Mouse (Mus musculus) ovary, postnatal 10 days (tissue): ENCODE data around the gene Tmem110.

Source experiments
- DNase-seq: peaks from one replicate; pipeline ENCODE4 v3.0.0; 2022; ENCODE audit warnings: low spot score

The Tmem110 gene

DNA sequence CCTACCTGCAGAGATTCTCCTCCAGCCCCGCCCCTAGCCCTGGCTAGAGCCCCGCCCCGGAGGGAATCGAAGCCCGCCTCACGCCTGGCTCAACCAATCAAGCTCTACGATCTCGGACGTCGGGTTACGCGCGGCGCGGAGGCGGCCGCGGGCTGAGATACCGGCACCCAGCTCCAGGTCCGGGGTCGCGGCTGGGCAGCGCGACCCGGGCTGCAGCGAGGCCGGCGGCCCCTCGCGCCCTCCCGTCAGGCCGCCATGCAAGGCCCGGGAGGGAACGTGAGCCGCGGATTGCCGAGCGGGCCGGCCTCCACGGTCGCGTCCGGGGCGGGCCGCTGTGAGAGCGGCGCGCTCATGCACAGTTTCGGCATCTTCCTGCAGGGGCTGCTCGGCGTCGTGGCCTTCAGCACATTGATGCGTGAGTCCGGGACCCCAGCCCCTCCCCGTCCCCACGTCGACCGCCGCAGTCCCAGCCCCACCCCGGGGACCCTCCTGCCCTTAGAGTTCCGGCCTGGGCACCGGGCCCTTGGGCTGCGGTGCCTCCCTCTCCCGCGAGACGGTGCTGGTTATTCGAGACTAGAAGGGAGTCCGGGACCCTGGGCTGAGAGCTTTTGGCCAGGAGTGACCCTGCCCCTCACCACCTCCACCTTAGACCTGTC, at the start of gene Tmem110:
Tmem110 (plus strand) TSS at position 115 of the 656 bp plus-strand sequence.
- peak; percentile 61 for DNase-seq

DNA sequence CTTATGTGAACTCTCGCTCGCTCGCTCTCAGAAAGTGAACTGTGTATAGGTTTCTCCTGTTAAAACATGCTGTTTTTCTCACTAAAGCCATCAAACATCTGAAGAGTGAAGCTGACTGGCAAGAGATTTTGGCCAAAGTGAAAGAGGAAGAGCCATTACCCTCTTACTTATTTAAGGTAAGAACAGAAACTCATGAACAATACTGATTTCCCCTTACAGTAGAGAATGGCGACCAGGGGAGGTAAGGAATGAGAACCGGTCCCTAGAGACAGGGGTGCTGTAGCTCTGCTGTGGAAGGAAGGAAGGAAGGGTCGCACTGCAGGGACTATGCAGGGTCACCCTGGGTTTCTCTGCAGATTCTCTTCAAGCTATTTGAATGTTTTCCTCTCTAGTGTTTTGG, 40.8 kb upstream of the Tmem110 start:
- DNase-seq, result no peak

DNA sequence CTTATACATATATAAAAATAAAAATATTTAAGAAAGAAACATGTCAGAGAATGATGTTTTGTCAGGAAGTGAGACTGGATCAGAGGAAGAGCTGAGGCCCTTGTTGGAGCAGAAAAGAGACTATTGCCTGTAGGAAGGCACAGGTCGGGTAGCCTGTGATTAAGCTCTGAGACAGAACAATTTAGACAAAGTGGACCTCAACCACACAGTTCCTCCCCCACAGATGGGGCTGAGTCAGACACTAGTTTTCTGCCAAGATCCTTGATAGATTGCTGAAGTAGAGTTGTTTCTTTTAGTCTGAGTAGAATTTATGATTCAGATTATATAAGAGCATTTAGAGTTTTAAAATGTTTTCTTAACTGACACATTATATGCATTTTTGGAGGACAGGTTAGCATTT, 35.9 kb upstream of the Tmem110 start:
- DNase-seq, result no peak

DNA sequence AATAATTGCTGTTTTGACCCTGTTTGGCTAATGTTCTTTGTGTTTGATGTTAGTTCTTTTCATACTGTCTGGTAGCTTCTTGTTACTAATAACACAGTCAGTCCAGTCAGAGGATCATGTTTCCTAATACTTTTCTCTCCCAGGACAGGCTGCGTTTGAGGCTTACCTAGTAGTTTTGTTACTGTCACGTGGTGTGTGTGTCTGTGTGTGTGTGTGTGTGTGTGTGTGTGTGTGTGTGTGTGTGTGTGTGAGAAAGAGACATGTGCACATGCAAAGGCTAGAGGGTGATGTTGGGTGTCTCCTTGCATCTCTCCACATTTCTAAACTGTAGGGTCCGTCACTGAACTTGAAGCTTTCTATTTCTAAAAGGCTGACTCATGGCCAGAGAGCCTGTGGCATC, 32.5 kb upstream of the Tmem110 start:
- no peak for DNase-seq

DNA sequence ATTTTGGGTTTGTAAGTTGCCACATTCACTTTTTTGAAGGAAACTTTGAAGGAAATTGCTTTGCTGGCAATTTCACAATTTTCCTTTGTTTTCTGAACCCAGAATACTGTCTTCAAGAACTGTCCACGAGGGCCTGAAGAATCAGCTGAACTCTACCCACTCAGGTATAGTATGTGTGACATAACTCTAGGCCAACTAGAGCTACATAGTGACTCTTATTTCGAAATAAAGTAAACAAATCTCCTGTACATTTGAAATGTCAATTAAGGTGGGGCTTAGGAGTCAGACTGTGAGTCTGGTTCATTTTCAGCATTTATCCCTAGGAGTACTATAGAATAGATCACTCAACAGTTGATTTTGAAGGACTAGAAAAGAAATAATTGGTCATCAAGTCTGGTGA, 23.6 kb upstream of the Tmem110 start:
- no peak for DNase-seq

DNA sequence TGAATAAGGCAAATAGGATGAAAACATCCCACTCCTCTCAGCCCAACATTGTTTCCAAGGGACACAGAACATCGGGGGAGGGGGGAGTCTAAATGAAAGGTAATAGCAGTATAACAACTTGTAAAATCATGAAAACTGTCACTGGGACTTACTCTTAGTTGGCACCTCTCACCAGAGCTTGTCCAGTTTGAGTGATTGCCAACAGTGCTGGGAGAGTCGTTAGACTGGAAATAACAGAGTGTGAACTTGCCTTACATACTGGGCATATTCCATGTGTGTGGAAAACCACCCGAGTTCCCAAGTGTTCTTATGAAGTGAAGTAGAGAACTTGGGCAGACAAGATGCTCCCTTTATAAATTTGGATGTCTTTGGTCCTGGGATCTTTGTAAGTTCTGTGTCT, 4.3 kb upstream of the Tmem110 start:
- DNase-seq, result no peak

DNA sequence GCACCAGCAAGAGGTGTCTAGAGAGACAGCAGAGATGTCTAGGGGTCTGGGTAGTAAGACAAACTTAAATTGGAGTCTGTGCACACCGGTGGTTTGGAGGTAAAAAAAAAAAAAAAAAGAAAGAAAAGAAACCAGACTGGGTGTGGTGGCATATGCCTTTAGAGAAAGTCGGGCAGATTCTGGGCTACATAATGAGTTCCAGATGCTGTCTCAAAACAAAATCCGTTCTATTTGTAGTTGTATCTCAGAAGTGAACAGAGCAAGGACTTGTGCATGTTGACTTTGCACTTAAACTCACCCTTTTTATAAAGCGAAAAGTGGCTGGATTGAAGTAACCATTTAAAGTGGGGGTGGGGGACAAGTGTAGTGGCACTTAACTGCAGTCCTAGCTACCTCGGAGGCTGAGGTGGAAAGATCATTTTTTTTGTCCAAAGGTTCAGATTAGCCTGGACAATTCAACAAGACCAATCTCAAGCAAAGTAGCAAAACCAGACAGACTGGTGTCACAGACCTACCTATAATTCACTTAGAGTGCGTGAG, 864 bp upstream of the Tmem110 start:
- DNase-seq, result no peak

DNA sequence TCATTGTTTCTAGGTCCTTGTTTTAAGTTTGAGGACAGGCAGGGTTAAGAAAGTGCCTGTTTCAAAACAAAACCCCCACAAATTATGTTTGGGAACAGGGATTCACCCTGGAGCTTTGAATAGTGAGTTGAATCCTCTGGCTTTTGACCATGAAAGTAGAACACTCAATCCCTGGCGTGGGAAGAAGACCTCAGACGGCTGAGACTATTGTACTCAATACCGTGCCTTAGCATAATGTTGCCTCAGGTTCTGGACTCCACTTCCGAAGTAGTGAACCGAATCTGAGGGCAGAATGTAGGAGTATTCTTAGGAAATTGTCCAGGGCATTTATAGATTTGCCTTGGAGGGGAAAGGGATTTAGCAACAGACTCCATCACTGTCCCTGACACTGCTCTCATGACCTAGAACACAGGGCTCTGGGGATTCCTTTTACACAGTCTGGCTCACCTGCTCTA, 342 bp upstream of the Tmem110 start:
- no peak for DNase-seq

DNA sequence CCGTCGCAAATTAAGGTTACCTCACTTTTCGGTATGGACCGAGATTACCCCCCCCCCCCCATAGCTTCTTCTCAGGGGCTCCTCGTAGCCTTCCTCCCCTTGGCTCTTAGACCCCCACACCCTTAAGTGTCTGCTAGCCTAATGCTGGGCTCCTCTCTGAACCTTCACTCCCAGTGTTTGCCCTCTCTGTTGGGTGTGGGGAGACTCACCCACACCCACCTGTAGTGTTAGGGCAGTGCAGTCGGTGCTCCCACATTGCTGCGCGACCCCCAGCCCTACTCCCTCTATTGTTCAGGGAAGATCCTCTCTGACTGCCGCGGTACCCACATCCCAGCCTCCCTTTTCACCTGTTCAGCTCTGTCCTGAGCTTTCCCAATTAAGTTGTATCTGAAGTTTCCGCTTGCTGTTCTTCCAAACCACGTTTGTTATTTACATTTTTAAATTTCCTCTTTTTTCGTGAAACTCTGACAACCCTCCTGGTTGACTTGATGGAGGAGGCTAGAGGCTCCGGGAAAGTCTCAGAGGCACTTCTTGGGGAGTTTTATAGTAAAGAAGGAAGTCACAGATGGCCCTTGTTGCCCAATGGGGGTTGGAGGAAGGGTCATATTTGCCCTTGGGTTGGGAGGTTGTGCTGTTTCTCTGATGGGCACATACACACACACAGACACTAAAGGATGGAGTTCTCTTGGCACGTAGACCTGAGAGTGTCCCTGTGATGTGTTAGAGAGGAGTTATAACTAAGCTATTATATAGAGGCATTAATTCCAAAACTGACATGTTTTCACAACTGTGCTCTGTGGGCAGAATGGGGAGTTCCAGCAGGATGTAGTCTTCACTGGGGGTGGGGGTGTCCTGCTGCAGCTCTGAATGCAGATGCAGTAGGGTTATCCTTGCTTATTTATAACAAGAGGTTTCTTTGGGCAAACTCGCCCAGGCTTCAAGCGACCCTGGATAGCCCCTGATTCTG, 1.1 kb downstream of the Tmem110 start:
- no peak for DNase-seq

DNA sequence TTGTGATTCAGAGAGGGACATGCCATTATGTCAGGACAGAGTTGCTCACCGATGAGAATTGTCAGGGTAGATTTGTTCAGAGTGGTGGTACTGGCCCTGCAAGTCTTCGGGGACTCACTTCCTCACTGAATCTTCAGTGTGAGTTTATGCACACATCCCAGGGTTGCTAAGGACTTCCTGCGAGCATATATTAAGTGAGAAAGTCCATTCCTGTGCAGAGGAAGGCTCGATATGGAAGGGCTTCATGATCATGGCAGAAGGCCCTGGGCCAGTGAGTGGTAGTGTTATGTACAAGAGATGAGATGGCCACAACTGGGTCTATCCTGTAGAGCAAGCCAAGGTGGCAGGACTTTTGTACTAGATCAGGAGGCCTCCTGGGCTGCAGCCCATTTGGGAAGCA, 2.1 kb downstream of the Tmem110 start:
- no peak for DNase-seq

DNA sequence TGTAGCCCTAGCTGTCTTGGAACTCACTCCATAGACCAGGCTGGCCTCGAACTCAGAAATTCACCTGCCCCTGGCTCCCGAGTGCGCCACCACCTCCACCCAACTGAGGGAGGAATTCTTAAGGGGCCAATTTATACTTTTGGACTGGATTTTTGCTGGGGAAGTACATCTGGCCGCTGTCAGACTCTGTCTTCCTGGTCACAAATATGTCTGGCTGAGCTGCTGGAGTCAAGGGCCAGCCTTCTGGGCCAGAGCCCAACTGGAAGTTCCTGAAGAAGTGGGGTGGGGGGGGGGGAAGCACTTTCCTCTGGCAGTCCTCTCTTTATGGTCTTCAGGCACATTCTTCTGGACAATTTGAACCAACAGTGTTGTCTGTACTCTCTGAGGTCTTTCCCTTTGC, 2.7 kb downstream of the Tmem110 start:
- DNase-seq, result no peak

DNA sequence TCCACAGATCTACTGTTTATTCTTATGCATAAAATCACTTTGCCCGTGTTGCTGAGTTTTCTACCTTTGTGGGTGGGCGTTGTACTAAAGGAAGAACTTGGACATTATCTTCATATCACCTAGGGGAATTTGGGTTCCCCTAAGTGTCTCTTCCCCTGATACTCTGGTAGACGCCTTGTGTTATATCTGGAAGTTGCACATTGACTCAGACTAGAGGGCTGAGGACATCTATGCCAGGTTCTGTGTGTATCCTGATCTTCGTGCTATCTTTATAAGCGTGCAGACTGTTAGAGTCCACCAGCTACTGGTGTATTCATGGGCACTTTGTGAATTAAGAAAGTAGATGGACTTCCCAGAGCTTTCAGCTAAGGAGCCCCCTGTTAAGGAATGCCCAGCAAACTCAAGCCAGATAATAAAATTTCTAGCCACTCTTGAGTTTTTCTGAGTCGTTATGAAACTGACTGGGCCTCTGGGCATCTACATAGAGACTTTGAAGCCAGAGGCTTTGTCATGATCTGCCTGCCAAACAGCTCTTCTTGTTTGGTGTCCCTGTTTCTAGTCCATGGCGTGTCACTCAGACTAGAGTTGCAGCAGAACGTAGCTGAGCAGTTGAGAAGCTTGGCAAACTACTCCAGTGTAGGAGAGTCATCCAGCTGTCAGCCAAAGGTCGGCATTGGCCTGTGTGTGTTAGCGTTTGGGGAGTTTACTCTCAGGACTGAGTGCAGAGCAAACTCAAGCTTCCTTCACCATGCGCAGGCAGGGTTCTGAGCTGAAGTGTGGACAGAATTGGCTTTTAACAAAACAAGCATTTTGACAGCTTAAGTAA, 3.5 kb downstream of the Tmem110 start:
- DNase-seq, result no peak

DNA sequence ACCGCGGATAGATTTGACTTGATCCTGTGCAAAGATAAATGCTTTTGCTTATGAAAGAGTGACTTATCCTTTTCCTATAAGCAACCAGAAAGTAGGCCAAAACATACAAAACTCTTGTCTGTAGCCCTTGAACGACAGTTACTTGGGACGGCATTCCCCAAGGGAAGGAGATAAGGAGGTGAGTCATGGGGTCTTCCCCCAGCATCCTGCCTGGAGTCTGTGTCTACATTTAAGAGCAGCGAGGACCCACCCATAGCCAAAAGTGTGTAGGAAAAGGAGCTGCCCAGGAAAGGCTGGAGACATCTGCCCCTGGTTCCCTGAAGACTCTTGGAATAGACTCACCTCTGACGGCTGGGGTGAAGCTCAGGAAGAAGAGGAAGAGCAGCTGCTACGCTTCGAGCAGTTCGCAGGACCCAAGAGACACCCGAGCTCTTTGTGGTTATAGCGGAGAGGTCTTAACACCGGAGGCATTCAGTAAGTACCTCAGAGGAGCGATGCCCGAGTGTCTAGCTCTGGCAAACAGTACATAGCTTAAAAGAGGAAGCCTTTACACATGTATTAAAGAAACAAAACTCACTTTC, 12.1 kb downstream of the Tmem110 start:
- DNase-seq, result no peak

DNA sequence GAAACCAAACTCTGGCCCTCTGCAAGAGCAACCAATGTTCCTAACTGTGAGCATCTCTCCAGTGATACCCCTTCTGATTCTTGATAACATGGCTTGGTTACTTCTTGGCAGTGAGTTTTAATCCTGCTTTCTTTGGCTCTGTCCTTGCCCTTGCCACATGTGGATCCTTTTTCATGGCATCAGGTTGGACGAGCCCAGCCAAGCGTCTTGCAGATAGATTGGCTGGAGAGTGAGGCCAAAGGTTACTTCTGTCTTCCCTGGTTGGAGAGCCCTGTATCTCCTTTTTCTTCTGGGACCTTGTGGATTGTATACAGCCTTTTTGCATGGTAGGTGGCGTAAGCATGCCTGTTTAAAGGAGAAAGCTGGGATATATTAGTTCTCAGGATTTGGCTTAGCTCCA, 18.3 kb downstream of the Tmem110 start:
- DNase-seq, result no peak

DNA sequence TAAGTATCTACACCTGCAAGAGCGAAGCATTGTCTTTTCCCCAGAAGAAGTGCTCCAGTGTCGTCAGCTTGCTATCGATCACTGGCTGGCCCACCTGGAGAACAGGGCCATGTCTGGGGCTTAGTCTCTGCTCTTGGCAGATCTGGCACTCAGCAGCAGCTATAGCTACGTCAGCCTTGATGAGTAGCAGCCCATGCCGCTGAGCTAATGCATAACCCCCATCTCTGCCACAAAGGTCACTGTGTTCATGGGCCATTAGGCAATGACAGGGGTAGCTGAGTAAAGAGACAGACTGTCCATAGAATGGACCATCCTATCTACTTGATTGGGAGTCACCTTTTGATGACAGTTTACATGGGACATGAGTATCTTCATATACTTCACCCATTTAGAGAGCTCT, 25.1 kb downstream of the Tmem110 start:
- DNase-seq, result no peak

DNA sequence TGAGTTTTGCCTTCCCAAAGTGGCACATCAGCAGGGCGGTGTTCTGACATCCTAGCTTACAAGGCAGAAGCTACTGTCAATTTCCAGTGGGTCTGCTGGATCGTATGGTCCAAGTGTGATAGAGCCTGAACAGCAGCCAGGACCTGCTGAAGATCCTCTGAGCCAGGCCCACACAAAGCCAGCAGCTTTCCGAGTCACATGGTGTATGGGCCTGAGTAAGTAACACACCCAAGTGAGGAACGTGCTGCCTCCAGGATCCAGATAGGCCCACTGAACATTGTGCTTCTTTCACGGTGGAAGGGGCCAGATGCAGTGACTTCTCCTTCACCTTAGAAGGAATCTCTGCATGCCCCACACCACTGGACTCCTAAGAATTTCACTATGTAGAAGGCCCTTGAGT, 26.9 kb downstream of the Tmem110 start:
- no peak for DNase-seq

DNA sequence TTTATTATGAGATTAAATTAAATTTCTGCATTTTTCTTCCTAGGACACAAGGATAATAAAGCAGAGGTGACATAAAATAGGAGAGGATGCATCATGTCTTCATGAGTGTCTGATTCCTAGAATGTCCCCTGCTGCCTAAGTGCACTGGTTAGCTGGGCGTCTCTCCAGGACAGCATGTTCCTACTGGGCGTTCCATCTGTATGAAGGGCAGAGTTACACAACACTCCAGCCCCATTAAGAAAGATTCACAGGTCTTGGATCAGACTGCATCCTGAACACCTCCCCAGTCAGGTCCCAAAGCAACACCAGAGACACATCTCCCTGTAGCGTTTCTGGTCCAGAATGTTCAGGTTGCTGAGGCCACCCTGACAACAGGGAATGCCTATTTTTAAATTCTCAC, 29.9 kb downstream of the Tmem110 start:
- no peak for DNase-seq

DNA sequence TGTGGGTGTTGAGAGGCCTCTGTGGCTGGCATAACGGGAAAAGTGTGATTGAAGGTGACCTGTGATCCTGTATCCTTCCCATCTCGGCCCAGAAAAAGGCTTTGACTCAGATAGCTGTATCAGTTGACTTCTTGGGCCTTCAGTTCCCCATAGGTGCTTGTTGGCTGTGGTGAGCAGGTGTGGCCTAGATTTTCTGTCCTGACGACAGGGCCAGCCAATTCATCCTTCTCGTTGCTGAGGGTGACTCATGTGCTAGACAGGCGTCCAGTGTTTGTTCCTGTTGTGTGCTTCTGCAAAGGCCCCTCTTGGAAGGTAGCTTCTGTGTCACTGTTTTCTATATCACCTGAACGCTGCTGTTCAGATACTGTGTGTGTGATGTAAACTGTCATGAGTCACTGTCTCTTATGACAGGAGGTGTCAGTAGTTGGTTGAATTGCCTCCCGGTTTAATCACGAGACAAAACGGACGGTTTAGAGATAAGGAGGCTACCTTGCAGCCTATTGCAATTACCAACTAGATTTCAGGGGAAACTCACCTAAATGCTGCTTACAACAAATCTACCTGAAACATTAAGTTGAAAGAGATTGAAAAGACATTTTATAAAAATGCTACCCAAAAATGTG, 31.6 kb downstream of the Tmem110 start:
- DNase-seq, result no peak

DNA sequence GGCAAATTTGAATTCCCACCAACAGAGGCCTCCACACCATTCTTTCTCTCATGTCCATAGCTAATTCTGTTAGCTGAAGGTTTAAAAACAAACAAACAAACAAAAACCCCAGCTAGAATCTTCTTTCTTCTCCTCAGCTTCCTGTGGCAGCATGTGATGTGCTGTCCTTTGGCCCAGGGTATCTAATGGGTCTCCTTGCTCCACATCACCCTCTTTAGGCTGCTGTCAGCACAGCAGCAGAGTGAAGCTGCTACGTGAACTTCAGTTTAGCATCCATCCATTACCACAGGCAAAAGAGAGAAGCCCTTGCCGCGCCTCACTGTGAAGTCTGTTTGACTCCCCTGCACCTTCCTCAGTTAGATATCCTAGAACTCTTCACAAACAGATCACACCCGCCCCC, 32.6 kb downstream of the Tmem110 start:
- DNase-seq, result no peak

DNA sequence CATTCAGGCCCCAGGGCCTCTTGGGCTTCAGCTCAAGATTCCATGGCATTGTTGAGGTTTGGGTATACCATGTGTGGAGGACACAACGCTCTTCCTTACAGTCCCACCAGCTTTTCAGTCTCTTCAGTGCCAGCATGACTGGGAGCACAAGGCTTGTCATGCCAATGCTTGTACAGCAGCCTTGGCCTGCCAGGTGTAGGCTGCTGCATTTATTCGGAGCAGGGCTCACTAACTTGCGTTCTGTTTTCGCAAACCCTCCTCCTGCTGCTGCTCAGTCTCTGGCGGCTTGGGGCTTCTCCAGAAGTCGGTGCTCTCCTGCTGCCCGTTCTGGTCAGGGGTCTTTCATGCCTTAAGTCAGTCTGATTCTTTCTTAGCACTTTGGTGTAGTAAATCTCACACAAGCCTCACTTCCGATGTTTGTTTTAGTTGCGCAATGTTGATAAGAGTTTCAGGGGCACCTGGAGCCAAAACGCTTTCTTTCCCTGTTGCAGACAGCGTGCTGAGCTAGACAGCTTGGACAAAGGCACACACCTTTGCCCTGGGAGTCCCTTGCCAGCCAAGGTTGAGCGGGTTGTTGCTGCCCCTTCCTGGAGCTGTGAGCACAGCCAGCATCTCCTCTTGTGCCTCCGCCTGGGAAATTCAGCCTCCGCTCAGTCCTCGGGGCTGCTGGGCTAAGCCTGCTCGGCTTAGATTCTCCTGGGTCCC, 36.2 kb downstream of the Tmem110 start:
- no peak for DNase-seq

DNA sequence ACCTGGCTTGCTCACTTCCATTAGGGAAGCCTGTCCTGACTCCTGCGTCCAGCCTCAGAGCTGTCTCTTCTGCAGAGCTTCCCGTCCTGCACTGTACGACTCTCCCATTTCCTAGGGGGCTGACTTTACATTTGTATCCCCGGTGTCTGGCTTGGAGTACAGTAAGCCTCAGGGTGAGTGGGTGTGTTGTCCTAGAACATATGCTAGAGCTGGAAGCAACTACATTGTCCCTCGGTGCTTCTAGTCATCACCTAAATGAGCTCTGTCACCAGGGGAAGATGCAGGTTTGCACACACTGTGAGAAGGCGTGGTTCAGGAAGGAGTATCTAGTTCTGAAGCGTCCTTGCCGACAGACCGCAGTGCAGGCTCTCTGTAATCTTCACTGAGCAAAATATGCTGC, 37.0 kb downstream of the Tmem110 start:
- DNase-seq, result no peak
